Mouse (Mus musculus) thymus, adult 2 months (tissue): Measurements from ENCODE around the gene Skp1a.

Experiments
- CTCF ChIP-seq: fragments of 200-500 bp; IDR thresholded peaks from 2 replicates; pipeline ENCODE4 v1.5.1; 2012; ENCODE audit warnings: mild to moderate bottlenecking, control low read depth, low read length, moderate library complexity, borderline replicate concordance; ENCODE audit not compliant: control insufficient read depth, poor library complexity, insufficient read depth; ENCODE audit errors: extremely low read depth
- POLR2A ChIP-seq: fragments of 200-500 bp; IDR thresholded peaks from 2 replicates; pipeline ENCODE4 v1.6.1; 2012; ENCODE audit warnings: mild to moderate bottlenecking, low read length, control low read depth, moderate library complexity; ENCODE audit not compliant: control insufficient read depth, poor library complexity, insufficient read depth; ENCODE audit errors: extremely low read depth

DNA sequence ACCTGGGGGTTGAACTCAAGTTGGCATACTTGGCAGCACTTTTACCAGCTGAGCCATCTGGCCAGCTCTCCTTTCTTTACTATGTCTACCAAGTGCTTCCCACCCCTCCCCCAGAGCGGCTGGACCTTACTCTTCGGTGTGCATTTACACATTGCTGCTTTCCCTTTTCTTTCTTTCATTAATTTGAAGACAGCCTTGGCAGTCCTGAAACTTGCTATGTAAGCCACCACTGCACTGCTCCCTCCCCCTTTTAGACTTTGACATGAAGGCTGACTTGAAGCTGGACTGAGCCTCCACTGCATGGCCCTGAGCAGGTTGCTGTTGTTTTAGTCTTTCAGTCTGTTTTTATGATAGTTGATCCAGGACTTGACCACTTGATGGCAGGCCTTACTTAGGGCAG is 17.7 kb downstream of the Skp1a start:
- TF ChIP-seq CTCF (no peak), POLR2A (no peak)
